Mouse (Mus musculus) hindbrain, postnatal 0 days (tissue): ENCODE results near the gene Rasgef1b. TPM values are rescaled to one million over a fixed set of nuclear protein-coding genes. Genes with fewer than 3 reads are reported as not detected.

Experiments used
- ATAC-seq: fragments of 200-750 bp; cut with Nextera tagmentation; 2 replicates; pipeline ENCODE4 v1.8.0; 2017; ENCODE audit warnings: mild to moderate bottlenecking, moderate TSS enrichment, moderate library complexity
- DNase-seq: peaks from one replicate; pipeline ENCODE4 v3.0.0-alpha.2; 2015; ENCODE audit warnings: low spot score
- H3K27ac ChIP-seq: fragments of 300-500 bp; sonication (generic); 2 replicates; pipeline ENCODE4 v1.5.1; 2014; ENCODE audit warnings: mild to moderate bottlenecking
- H3K27me3 ChIP-seq: fragments of 300-500 bp; sonication (generic); 2 replicates; pipeline ENCODE4 v1.6.1; 2014; ENCODE audit warnings: low read length, mixed read lengths; ENCODE audit not compliant: insufficient read depth
- H3K36me3 ChIP-seq: fragments of 300-500 bp; sonication (generic); 2 replicates; pipeline ENCODE4 v1.6.1; 2014; ENCODE audit warnings: low read length, mixed read lengths; ENCODE audit not compliant: insufficient read depth
- H3K4me1 ChIP-seq: fragments of 300-500 bp; sonication (generic); 2 replicates; pipeline ENCODE4 v1.6.1; 2014; ENCODE audit warnings: antibody characterized with exemption, low read length, mixed read lengths; ENCODE audit not compliant: insufficient read depth
- H3K4me2 ChIP-seq: fragments of 300-500 bp; sonication (generic); 2 replicates; pipeline ENCODE4 v1.6.1; 2014; ENCODE audit warnings: low read depth, mild to moderate bottlenecking, low read length, moderate library complexity, mixed read lengths
- H3K4me3 ChIP-seq: fragments of 300-500 bp; sonication (generic); 2 replicates; pipeline ENCODE4 v1.5.1; 2014; ENCODE audit warnings: low read length
- H3K9ac ChIP-seq: fragments of 300-500 bp; sonication (generic); replicated peaks from 2 replicates; pipeline ENCODE4 v1.6.1; 2014; ENCODE audit warnings: mild to moderate bottlenecking, low read length, moderate library complexity, mixed read lengths
- H3K9me3 ChIP-seq: fragments of 300-500 bp; sonication (generic); 2 replicates; pipeline ENCODE4 v1.6.1; 2016; ENCODE audit warnings: low read length, mixed read lengths
- CTCF ChIP-seq: IDR thresholded peaks from 2 replicates; pipeline ENCODE4 v1.5.1; 2016; ENCODE audit warnings: antibody characterized with exemption, control low read depth, low read depth
- WGBS: fragments of 180-500 bp; shearing (Covaris S2); extraction: QIAGEN DNeasy Blood & Tissue Kit; methylation state at CpG from one replicate; pipeline ENCODE4 v1.1.7; 2014; 5-methylcytosine and 5-hydroxymethylcytosine counted together
- polyA plus RNA-seq: library from polyadenylated mRNA; unstranded; fragments of >200 nt; fragmentation: Nextera tagmentation; extraction: Ambion mirVana; gene quantifications from 2 replicates; pipeline ENCODE4 v1.2.1, GENCODE M21; 2015
- total RNA-seq: library from RNA; depleted of rRNA; stranded (reverse); fragments of >200 nt; gene quantifications from 2 replicates; pipeline ENCODE4 v1.2.3, GENCODE M21; 2014

Gene Rasgef1b
- total and polyA plus RNA-seq, 2 experiments from 2014 or later, result 32.0 to 39.9 TPM

DNA sequence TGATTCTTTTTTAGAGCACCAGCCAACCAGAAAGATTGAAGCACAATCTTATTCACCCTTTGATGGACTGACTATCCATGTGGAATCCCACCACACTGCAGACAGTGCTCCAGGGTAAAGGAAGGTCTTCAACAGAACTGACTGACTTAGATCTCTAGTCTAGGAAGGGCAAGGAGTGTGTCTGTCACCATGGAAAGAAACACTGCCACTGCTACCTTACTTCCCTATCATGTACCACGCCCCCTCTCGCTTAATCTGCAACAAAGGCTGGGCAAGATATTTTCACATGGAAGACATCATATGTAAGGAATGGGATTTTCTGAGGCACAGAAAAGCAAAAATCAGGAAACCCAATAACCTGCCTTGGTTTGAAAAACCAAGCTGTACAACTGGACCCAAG, 16.9 kb downstream of the Rasgef1b start:
- H3K9me3 ChIP-seq, result no peaks in the 10 kb centered on the region
- no peak overlapping the region for H3K4me3 ChIP-seq
- TF ChIP-seq CTCF, result no peak
- no peak overlapping the region for H3K9ac ChIP-seq
- DNase-seq, result no peak
- no peaks in the 10 kb centered on the region for H3K36me3 ChIP-seq
- no peak overlapping the region for H3K4me2 ChIP-seq
- no peak for ATAC-seq
- H3K27me3 ChIP-seq, result no peaks in the 10 kb centered on the region
- H3K4me1 ChIP-seq, result 0 out of 2 replicates have a peak, but pooled peaks cover 8% of the 10 kb centered on the region
- H3K27ac ChIP-seq, result no peak overlapping the region
- WGBS, result 94% methylated on average over 2 of the region's 2 CpGs

DNA sequence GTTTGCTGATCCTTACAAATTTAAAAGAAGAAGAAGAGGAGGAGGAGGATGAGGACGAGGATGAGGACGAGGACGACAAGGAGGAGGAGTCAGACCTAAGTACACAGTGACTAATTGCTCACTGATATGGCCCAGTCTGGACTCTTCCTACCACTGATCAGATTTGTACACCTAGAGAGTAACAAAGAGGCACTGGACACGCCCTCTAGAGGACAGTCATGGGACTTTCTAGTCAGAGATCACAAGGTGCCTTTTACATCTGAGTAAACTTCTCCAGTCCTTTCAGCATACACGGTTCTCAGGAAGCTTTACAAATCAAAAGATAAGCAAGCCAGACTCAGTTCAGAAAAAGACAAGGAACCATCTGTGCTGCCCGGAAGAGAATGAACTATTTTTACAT, 20.2 kb downstream of the Rasgef1b start:
- H3K4me3 ChIP-seq, result no peak overlapping the region
- H3K4me2 ChIP-seq, result no peak overlapping the region
- H3K27me3 ChIP-seq, result no peaks in the 10 kb centered on the region
- no peak overlapping the region for H3K9ac ChIP-seq
- TF ChIP-seq CTCF, result peak; percentile 58
- H3K4me1 ChIP-seq, result no peaks in the 10 kb centered on the region
- no peaks in the 10 kb centered on the region for H3K9me3 ChIP-seq
- no peak overlapping the region for H3K27ac ChIP-seq
- ATAC-seq (no peak), DNase-seq (peak; percentile 58)
- H3K36me3 ChIP-seq, result no peaks in the 10 kb centered on the region
- 40% methylated on average over 6 of the region's 6 CpGs for WGBS

DNA sequence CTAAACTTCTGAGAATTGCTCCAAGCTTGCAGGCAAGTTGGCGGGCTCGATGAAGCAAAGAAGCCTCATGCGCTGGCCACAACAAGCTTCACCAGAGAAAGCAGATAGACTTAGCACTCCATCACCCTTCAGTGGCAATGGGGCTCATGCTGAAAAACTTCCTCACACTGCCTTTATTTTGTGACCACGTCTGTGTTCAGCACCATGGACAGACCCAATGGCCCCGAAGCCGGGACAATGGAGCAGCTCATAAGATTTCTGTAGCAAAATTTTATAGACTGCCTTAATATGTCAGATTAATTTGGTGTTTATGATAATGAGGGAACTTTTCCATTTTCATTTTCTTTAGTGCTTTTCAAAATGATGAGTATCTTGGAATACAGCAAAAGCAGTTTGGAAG, 21.6 kb downstream of the Rasgef1b start:
- 44% methylated on average over 6 of the region's 6 CpGs for WGBS
- H3K4me2 ChIP-seq, result no peak overlapping the region
- H3K4me3 ChIP-seq, result no peak overlapping the region
- TF ChIP-seq CTCF, result no peak
- H3K27ac ChIP-seq, result no peak overlapping the region
- no peaks in the 10 kb centered on the region for H3K36me3 ChIP-seq
- H3K27me3 ChIP-seq, result no peaks in the 10 kb centered on the region
- DNase-seq, result no peak
- no peak for ATAC-seq
- H3K9ac ChIP-seq, result no peak overlapping the region
- H3K4me1 ChIP-seq, result no peaks in the 10 kb centered on the region
- H3K9me3 ChIP-seq, result no peaks in the 10 kb centered on the region

- 86% methylated on average over 5 of the region's 5 CpGs for WGBS
- no peaks in the 10 kb centered on the region for H3K27me3 ChIP-seq
- DNase-seq, result no peak
These were observed 27.1 kb downstream of the Rasgef1b start for GRCm38 (mm10) chr5:99701811-99702210.

GRCm38 (mm10) chr5:99694712-99695360, 34.0 kb downstream of the Rasgef1b start:
- ATAC-seq, result no peak
- Histone ChIP-seq H3K9me3 (no peaks in the 10 kb centered on the region), H3K4me1 (no peaks in the 10 kb centered on the region), H3K36me3 (no peaks in the 10 kb centered on the region), H3K4me2 (no peak overlapping the region), H3K4me3 (no peak overlapping the region), H3K27me3 (no peaks in the 10 kb centered on the region), H3K9ac (no peak overlapping the region), H3K27ac (no peak overlapping the region)
- no peak for DNase-seq
- 65% methylated on average over 13 of the region's 13 CpGs for WGBS
- TF ChIP-seq CTCF, result no peak

More at GRCm38 (mm10) chr5:99701811-99702210, 27.1 kb downstream of the Rasgef1b start:
- no peak for TF ChIP-seq CTCF
- Histone ChIP-seq H3K4me3 (no peak overlapping the region), H3K9ac (no peak overlapping the region), H3K4me1 (no peaks in the 10 kb centered on the region), H3K9me3 (no peaks in the 10 kb centered on the region), H3K4me2 (no peak overlapping the region), H3K27ac (no peak overlapping the region), H3K36me3 (no peaks in the 10 kb centered on the region)
- ATAC-seq, result 0 out of 2 replicates have a peak, but pooled peaks have one; percentile 21

- WGBS, result 65% methylated on average over 7 of the region's 7 CpGs
- TF ChIP-seq CTCF, result no peak
- ATAC-seq (no peak), DNase-seq (no peak)
- no peaks in the 10 kb centered on the region for H3K4me1 ChIP-seq
- H3K4me2 ChIP-seq, result no peak overlapping the region
- no peak overlapping the region for H3K4me3 ChIP-seq
- no peak overlapping the region for H3K27ac ChIP-seq
- no peaks in the 10 kb centered on the region for H3K36me3 ChIP-seq
- no peaks in the 10 kb centered on the region for H3K27me3 ChIP-seq
- no peak overlapping the region for H3K9ac ChIP-seq
- H3K9me3 ChIP-seq, result no peaks in the 10 kb centered on the region
These were observed 39.0 kb downstream of the Rasgef1b start for GRCm38 (mm10) chr5:99689909-99690308.

- Histone ChIP-seq H3K9ac (no peak overlapping the region), H3K36me3 (no peaks in the 10 kb centered on the region), H3K4me1 (no peaks in the 10 kb centered on the region), H3K27me3 (no peaks in the 10 kb centered on the region), H3K9me3 (no peaks in the 10 kb centered on the region), H3K27ac (no peak overlapping the region), H3K4me3 (no peak overlapping the region), H3K4me2 (no peak overlapping the region)
- DNase-seq, result no peak
- 0 out of 2 replicates have a peak, but pooled peaks have one; percentile 21 for ATAC-seq
- TF ChIP-seq CTCF, result no peak
- 36% methylated on average over 6 of the region's 6 CpGs for WGBS
These were observed 41.0 kb downstream of the Rasgef1b start for GRCm38 (mm10) chr5:99687894-99688293.
